Mouse (Mus musculus) forelimb bud, embryonic 11.5 days (tissue): ENCODE measurements at regions not wholly inside any gene's neighbourhood (a gene's known extent, or its start where the extent isn't known, plus 50 kb on each side); places are given as distances from the start of the nearest gene placed in this dataset.

Experiments used
- DNase-seq: peaks from one replicate; pipeline ENCODE4 v3.0.0-alpha.2; 2012; ENCODE audit warnings: low read depth, low spot score

DNA sequence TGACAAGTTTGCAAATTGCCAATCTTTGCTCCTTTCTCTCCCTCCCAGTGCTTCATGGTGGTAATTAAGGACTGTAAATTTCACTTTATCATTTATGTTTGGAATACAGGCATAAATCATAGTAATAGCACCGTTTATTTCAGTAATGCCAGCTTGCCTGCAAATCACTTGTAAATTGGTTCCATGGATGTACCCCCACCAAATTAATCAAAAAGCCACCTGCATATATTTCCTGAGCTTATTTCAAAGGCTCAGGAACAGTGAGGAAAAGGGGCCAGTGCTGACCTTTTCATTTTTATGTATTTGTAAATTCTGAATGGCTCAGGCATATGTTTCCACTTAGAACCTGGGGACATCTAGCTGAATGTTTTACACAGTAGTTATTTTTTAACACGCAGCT lies 115.0 kb downstream of the D3Ertd751e start:
- DNase-seq = peak; percentile 71

GRCm38 (mm10) chr3:41862674-41863073 lies 120.3 kb downstream of the D3Ertd751e start:
- no peak for DNase-seq

DNA sequence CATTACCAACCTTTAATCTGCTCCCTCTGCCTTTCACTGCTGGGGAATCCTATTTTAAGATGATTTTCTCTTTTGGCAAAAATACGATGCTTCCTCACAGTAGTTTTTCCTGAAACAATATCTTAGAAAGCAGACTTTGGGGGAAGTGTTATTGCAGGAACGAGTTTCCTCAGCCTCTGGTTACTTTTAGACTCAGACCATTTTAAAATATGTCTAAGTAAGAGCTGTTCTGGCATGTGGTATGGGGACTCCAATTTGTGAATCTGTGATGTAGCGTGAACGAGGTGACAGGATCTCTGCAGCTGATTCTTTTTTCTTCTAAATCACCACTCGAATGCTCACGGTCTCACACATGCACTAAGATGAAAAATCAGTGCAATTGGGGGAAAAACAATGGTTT lies 166.5 kb downstream of the D3Ertd751e start:
- no peak for DNase-seq

DNA sequence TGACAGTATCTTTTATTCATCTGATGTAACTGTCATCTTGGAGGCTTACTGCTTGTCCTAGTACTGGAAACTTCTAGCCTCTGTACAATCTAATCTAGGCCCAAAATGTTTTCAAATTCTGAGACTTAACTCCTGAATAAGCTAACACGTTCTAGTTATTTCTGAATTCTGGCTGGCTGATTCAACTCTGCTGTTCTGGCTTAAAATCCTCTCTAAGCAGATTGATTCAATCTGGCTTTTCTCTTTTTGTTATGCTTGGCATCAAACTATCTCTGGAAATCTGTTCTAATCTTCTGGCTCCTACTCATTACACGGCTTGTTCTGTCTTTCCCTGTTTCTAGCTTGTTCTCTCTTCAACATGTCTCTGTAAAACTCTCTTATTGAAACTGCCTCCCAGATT lies 170.8 kb downstream of the D3Ertd751e start:
- DNase-seq = no peak

- no peak for DNase-seq
These were observed 197.4 kb downstream of the D3Ertd751e start for GRCm38 (mm10) chr3:41939843-41940242.

DNA sequence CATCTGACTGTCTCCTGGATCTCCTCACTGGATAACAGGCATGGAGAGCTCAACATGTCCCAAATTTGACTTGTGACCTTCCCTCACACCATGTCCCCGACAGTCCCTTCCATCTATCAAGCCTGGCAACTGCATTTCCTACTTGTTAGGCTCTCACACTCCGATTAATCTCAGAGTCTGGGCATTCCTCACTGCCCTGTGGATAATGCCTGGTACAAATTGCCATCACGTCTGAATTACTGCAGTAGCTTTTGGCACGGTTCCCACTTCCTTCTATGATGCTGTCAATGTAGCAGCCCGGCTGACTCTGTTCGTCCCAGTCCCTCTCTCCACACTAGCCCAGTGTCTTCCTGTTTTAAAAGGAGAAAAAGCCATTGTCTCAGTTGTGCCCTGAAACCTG lies 200.6 kb downstream of the D3Ertd751e start:
- no peak for DNase-seq

- DNase-seq = peak; percentile 70
These were observed 207.0 kb downstream of the D3Ertd751e start for GRCm38 (mm10) chr3:41949404-41949803.

DNA sequence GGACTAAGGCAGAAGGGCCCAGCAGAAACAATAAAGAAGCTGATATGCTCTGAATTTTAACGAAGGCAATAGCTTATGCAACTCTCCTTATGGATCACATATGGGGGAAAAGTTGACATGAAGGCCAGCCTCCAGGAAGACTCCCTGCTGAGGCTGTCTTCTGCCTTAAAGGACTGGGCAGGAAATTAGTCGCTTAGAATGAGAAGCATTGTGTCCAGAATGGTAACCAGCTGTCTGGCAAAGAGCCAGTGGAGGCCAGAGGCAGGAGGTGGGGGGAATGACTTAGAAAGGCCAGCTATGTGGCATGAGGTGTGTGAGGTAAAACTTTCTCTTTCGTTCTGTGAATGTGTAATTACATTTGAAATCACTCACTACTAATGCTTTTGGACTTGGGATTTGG lies 215.0 kb downstream of the D3Ertd751e start:
- DNase-seq = peak; percentile 89

GRCm38 (mm10) chr3:41960209-41960608 lies 217.8 kb downstream of the D3Ertd751e start:
- DNase-seq = no peak

DNA sequence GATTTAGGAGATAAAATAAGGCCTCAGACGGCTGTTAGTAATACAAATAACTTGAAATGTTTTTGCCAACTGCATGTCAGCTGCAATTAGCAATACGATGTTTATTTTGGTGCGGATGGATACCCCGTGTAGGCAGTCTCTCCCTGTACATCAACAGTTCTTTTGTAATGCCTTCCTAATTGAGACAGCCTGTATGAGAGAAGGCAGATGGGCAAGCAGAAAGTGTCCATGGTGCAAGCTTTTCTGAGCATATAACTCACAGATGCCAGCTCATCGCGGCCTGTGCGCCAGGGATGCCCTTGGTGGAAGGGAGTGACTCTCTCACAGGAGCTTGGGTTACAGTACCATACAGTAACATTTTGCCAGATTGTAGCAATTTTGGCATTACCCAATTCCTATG lies 220.5 kb downstream of the D3Ertd751e start:
- DNase-seq = no peak

DNA sequence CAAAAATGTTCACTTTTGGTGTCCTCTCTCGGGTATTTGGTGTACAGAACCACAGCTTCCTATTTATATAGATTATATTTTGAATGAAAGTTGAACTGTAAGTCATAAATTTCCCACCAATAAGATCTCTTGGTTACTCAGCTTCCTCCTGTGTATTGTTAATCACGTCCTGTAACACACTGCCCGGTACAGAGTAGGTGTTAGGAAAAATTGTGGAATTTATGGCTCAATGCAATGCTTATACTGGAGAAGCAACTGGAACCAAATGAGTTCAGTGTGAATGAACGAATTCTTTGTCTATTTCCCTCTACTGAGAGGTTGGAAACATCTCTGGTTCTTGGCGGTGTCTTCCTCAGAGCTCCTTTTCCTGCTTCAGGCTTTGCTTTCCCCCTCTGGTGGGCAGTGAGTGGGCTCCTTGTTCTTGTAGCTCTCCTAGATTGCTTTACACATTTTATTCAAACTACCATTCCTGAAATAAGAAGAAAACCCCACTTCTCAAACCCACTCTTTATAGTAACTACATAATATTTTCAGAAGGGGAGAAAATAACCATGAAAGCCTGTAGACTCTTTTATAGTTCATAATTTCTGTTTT lies 264.4 kb downstream of the D3Ertd751e start:
- no peak for DNase-seq

GRCm38 (mm10) chr3:42023187-42023586 lies 280.8 kb downstream of the D3Ertd751e start:
- DNase-seq = no peak

DNA sequence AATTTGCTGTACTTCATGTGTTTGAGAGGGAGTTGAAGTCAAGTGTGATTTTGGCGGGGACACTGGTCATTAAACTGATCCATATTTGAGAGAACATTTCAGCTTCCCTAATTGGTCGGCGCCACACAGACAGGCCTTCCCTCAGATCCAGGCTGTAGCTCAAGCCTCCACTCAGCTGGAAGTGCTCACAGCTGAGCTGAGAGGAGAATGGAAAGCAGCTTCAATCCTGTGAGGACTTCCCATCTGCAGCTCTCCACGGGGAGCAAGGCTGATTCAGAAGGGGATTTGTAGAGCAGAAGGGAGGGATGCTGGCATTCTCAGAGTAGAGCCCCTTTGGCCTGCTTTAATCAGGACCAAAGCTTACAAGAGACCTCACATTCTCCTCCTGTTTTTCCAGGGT lies 297.2 kb downstream of the D3Ertd751e start:
- no peak for DNase-seq

DNA sequence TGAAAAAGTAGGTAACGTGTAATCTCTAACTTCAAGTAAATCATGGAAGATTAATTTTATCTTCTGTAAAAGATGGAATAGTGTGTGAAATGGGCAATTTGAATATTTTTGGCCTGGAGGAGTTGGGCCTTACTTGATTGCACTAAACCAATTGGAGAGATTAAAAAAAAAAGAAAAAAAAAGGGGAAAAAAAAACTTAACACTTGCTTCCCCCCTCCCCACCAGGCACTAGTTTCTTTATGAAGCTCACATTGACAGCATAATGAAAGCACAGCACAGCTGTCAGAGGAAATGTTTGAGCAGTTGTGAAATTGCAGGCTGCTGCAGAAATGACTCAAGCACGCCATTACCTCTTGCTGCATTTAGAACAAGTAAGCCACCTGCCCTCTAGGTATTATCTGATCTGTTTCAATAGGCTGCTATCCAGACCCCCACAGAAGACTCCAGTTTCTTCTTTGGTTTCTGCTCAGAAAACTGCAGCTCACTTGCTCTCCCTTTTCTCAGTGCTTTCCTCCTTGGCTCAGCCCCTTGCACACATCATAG lies 297.9 kb downstream of the D3Ertd751e start:
- DNase-seq = no peak

GRCm38 (mm10) chr3:42040959-42041358 lies 298.5 kb downstream of the D3Ertd751e start:
- DNase-seq = no peak

DNA sequence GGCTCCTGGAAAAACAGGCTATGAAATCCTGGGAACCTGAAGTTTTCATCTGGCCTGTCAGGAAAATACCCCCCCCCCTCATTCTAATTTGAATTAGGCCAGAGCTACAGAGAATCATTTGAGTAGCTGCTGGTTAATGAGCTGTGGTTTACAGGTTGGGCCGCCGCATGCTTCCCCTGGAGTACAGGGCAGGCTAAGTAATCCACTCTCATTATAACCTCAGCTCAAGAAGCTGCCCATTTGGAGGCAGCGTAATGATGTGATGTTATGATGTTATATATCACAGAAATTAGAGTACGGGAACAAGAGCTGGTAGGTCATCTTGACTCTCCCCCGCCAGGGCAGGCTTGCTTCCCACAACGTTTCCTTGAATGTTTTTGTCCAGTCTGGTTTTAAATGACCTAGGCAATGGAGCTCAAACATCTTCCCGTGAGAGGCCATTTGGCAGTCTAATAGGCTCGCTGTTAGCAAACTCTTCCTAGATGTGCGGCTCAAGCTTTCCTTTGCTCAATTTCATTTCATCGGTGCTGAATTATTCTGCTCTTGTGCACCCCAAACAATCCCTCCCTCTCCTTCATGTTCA lies 315.0 kb downstream of the D3Ertd751e start:
- peak; percentile 56 for DNase-seq

DNA sequence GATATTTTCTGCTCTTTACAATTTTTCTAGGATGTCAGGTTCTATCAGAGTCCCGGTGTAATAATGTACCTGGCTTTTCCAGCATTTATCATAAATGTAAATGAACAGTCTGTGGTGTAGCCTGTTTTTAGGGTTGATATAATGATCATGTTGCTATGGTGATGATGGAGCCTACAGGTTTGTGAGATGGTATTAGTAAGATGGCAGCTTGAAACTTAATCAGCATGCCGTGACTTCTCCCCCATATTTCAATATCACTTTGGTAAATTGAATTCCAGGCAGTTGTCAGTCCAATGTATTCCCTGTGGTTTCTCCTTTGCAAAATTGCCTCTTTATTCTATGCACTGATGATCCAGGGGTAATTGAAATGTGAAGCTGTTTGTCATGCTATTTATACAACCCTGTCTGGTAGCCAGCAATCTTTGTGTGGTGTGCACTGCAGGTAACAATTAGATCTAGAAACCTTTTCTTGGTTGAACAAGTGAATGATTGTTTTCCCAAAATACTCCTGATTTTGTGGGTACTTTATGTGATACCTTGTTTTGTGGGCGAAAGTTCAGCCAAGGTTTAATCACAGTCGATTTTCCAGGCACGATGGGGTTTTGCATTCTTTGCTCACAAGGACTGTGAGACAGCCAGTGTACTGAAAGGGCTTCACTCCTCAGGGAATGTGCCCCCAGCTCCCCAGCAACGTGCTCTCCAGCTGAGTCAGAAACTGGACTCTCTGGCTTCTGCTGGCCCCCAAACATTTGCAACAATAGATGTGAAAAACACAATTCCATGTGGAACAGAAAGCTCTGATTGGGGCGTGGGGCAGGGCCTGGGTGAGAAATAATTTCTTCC lies 322.9 kb downstream of the D3Ertd751e start:
- no peak for DNase-seq

- DNase-seq = no peak
These were observed 323.6 kb downstream of the D3Ertd751e start for GRCm38 (mm10) chr3:42065962-42066361.

DNA sequence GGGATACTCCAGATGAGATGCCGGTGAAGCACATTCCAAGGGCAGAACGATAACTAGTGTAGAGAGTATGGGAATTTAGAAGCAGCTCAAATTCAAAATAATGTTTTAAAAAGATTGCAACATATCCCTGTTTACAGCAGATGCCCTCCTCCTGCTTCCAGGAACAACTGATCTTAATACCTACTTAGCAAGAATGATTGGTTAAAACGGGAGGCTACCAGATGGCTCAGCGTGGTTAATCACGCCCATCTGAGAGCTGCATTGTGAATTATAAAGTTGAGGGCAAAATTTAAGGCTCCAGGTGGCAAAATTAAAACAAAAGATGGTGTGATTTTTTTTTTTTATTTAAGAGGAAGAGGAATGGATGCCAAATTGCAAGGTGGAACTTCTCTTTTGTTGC lies 324.6 kb downstream of the D3Ertd751e start:
- no peak for DNase-seq

- DNase-seq = peak; percentile 71
These were observed 332.3 kb downstream of the D3Ertd751e start for GRCm38 (mm10) chr3:42074532-42075287.

DNA sequence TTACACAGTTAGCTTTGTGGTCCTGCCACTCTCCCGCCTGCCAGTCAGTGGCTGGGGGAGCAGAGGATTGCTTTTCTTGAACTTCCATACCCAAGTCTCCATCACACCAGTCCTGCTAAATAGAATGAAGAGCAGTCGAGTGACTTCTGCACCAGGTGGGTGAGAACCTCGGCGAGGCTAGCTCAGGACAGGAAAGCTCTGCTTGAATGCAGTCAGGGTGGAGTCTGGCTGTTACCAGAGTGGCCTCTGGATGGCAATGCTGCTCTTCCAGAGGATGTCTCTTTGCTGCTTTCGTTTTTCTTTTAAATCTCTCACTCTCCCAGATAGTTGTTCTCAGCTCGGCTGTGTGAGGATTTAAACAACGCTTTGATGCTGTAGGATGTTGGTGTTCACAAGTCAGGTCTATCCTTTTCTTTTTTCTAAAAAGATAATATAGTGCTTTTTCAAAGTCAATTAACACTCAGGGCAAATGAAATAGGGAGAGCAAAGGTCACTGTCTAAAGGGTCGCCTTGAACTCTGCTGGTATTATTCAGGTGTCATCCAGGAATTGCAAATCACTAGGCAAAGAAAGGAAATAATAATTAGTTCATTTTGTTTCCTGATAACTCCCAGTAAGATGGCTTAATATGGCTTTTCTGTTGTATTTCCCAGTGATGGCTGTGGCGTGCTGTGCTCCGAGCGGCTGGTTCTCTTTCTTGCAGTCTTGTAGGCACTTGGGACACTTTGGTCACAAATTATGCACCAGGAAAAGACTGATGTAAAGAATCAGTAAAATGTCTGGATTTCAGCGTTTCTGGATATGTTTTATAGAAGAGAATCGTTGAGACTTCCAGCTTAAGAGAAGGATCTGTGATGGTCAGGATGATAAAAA lies 368.8 kb downstream of the D3Ertd751e start:
- DNase-seq = peak; percentile 56
